Mouse (Mus musculus) neural tube, embryonic 11.5 days (tissue): ENCODE results near the gene Serpinb6a. TPM values are rescaled to one million over a fixed set of nuclear protein-coding genes. Genes with fewer than 3 reads are reported as not detected.

Experiments used
- ATAC-seq: fragments of 200-750 bp; cut with Nextera tagmentation; 2 replicates; pipeline ENCODE4 v1.8.0; 2017; ENCODE audit warnings: moderate number of reproducible peaks, mild to moderate bottlenecking, moderate TSS enrichment, moderate library complexity; ENCODE audit not compliant: insufficient read depth, low FRiP score, low TSS enrichment
- DNase-seq: peaks from one replicate; pipeline ENCODE4 v3.0.0-alpha.2; 2015; ENCODE audit warnings: low spot score
- H3K27ac ChIP-seq: fragments of 300-500 bp; sonication (generic); 2 replicates; pipeline ENCODE4 v1.5.1; 2014; ENCODE audit warnings: low read depth, mild to moderate bottlenecking, low read length
- H3K27me3 ChIP-seq: fragments of 300-500 bp; sonication (generic); 2 replicates; pipeline ENCODE4 v1.6.1; 2014; ENCODE audit warnings: mild to moderate bottlenecking, low read length, mixed read lengths; ENCODE audit not compliant: control insufficient read depth, insufficient read depth
- H3K36me3 ChIP-seq: fragments of 300-500 bp; sonication (generic); 2 replicates; pipeline ENCODE4 v1.6.1; 2014; ENCODE audit warnings: mild to moderate bottlenecking, low read length, moderate library complexity, mixed read lengths; ENCODE audit not compliant: control insufficient read depth, insufficient read depth
- H3K4me1 ChIP-seq: fragments of 300-500 bp; sonication (generic); 2 replicates; pipeline ENCODE4 v1.6.1; 2014; ENCODE audit warnings: low read length, mixed read lengths; ENCODE audit not compliant: control insufficient read depth, insufficient read depth
- H3K4me2 ChIP-seq: fragments of 300-500 bp; sonication (generic); 2 replicates; pipeline ENCODE4 v1.6.1; 2014; ENCODE audit warnings: low read depth, mild to moderate bottlenecking, moderate library complexity
- H3K4me3 ChIP-seq: fragments of 300-500 bp; sonication (generic); 2 replicates; pipeline ENCODE4 v1.5.1; 2014; ENCODE audit warnings: low read depth, low read length
- H3K9ac ChIP-seq: fragments of 300-500 bp; sonication (generic); 2 replicates; pipeline ENCODE4 v1.6.1; 2014; ENCODE audit warnings: mild to moderate bottlenecking, low read length
- H3K9me3 ChIP-seq: fragments of 300-500 bp; sonication (generic); 2 replicates; pipeline ENCODE4 v1.6.1; 2016; ENCODE audit warnings: low read length; ENCODE audit not compliant: control insufficient read depth
- WGBS: fragments of 180-500 bp; shearing (Covaris S2); extraction: QIAGEN DNeasy Blood & Tissue Kit; methylation state at CpG from one replicate; pipeline ENCODE4 v1.1.7; 2014; 5-methylcytosine and 5-hydroxymethylcytosine counted together
- polyA plus RNA-seq: library from polyadenylated mRNA; unstranded; fragments of >200 nt; fragmentation: Nextera tagmentation; extraction: Ambion mirVana; gene quantifications from 2 replicates; pipeline ENCODE4 v1.2.1, GENCODE M21; 2014

Serpinb6a gene
- polyA plus RNA-seq, 1 experiment from 2014 or later = 29.7 TPM

GRCm38 (mm10) chr13:33964206-33965046 lies 38.2 kb downstream of the Serpinb6a start, which contains the start of gene Nqo2:
Gene Nqo2 (plus strand): TSS chr13:33964687.
- Histone ChIP-seq H3K36me3 (no peaks in the 10 kb centered on the region), H3K4me2 (peak within 1 kb of the TSS; percentile 49), H3K27me3 (no peaks in the 10 kb centered on the region), H3K4me3 (peak within 1 kb of the TSS; percentile 51), H3K4me1 (no peaks in the 10 kb centered on the region), H3K9me3 (no peaks in the 10 kb centered on the region), H3K27ac (peak within 1 kb of the TSS; percentile 70), H3K9ac (peak within 1 kb of the TSS; percentile 60)
- ATAC-seq = peak; percentile 90
- DNase-seq = peak; percentile 84
- WGBS = 2% methylated on average over 22 of the region's 22 CpGs

- no peak for DNase-seq
- 91% methylated on average over 2 of the region's 2 CpGs for WGBS
- H3K4me1 ChIP-seq = no peaks in the 10 kb centered on the region
- H3K36me3 ChIP-seq = no peaks in the 10 kb centered on the region
- H3K9me3 ChIP-seq = no peaks in the 10 kb centered on the region
- no peak overlapping the region for H3K27ac ChIP-seq
- no peak for ATAC-seq
- H3K27me3 ChIP-seq = no peaks in the 10 kb centered on the region
- no peak overlapping the region for H3K9ac ChIP-seq
- H3K4me2 ChIP-seq = no peak overlapping the region
- no peak overlapping the region for H3K4me3 ChIP-seq
Measured at GRCm38 (mm10) chr13:33959771-33960170, 42.8 kb downstream of the Serpinb6a start.

- ATAC-seq = peak; percentile 48; the same call in 1 of the 2 replicates
- H3K27me3 ChIP-seq = no peaks in the 10 kb centered on the region
- no peak overlapping the region for H3K9ac ChIP-seq
- no peaks in the 10 kb centered on the region for H3K4me1 ChIP-seq
- no peaks in the 10 kb centered on the region for H3K9me3 ChIP-seq
- peak; percentile 13 for DNase-seq
- no peak overlapping the region for H3K4me2 ChIP-seq
- WGBS = 42% methylated on average over 6 of the region's 6 CpGs
- no peak overlapping the region for H3K27ac ChIP-seq
- no peak overlapping the region for H3K4me3 ChIP-seq
- no peaks in the 10 kb centered on the region for H3K36me3 ChIP-seq
Measured at GRCm38 (mm10) chr13:33956571-33957421, 45.8 kb downstream of the Serpinb6a start.

GRCm38 (mm10) chr13:33952947-33953346 lies 49.6 kb downstream of the Serpinb6a start:
- no peak overlapping the region for H3K4me3 ChIP-seq
- DNase-seq (no peak), ATAC-seq (no peak)
- H3K4me2 ChIP-seq = no peak overlapping the region
- H3K9ac ChIP-seq = no peak overlapping the region
- H3K27ac ChIP-seq = no peak overlapping the region
- H3K27me3 ChIP-seq = no peaks in the 10 kb centered on the region
- no peaks in the 10 kb centered on the region for H3K4me1 ChIP-seq
- H3K9me3 ChIP-seq = no peaks in the 10 kb centered on the region
- 88% methylated on average over 2 of the region's 2 CpGs for WGBS
- no peaks in the 10 kb centered on the region for H3K36me3 ChIP-seq

- Histone ChIP-seq H3K4me2 (no peak overlapping the region), H3K9ac (no peak overlapping the region), H3K36me3 (no peaks in the 10 kb centered on the region), H3K27ac (no peak overlapping the region), H3K4me3 (no peak overlapping the region), H3K27me3 (no peaks in the 10 kb centered on the region), H3K4me1 (no peaks in the 10 kb centered on the region), H3K9me3 (no peaks in the 10 kb centered on the region)
- WGBS = 59% methylated on average over 1 of the region's 1 CpGs
- ATAC-seq (no peak), DNase-seq (no peak)
Measured at GRCm38 (mm10) chr13:33952075-33952449, 50.5 kb downstream of the Serpinb6a start.

- no peak overlapping the region for H3K27ac ChIP-seq
- H3K9me3 ChIP-seq = no peaks in the 10 kb centered on the region
- H3K9ac ChIP-seq = no peak overlapping the region
- no peak overlapping the region for H3K4me2 ChIP-seq
- H3K27me3 ChIP-seq = no peaks in the 10 kb centered on the region
- H3K4me1 ChIP-seq = no peaks in the 10 kb centered on the region
- H3K4me3 ChIP-seq = no peak overlapping the region
- DNase-seq (no peak), ATAC-seq (no peak)
- WGBS = 85% methylated on average over 4 of the region's 4 CpGs
- no peaks in the 10 kb centered on the region for H3K36me3 ChIP-seq
Measured at GRCm38 (mm10) chr13:33951308-33952074, 51.1 kb downstream of the Serpinb6a start.

GRCm38 (mm10) chr13:33942212-33942779 lies 60.3 kb downstream of the Serpinb6a start:
- H3K4me3 ChIP-seq = no peak overlapping the region
- no peak overlapping the region for H3K4me2 ChIP-seq
- H3K4me1 ChIP-seq = no peaks in the 10 kb centered on the region
- H3K36me3 ChIP-seq = no peaks in the 10 kb centered on the region
- no peak overlapping the region for H3K9ac ChIP-seq
- H3K27me3 ChIP-seq = no peaks in the 10 kb centered on the region
- ATAC-seq = no peak
- WGBS = 56% methylated on average over 4 of the region's 4 CpGs
- no peaks in the 10 kb centered on the region for H3K9me3 ChIP-seq
- DNase-seq = peak; percentile 31
- no peak overlapping the region for H3K27ac ChIP-seq

GRCm38 (mm10) chr13:33941288-33941808 lies 61.2 kb downstream of the Serpinb6a start:
- Histone ChIP-seq H3K9me3 (no peaks in the 10 kb centered on the region), H3K9ac (no peak overlapping the region), H3K27me3 (no peaks in the 10 kb centered on the region), H3K4me1 (no peaks in the 10 kb centered on the region), H3K4me2 (no peak overlapping the region), H3K27ac (no peak overlapping the region), H3K36me3 (no peaks in the 10 kb centered on the region), H3K4me3 (no peak overlapping the region)
- ATAC-seq (no peak), DNase-seq (no peak)
- 89% methylated on average over 5 of the region's 5 CpGs for whole genome bisulfite sequencing
